Mouse (Mus musculus): ENCODE measurements around the gene Mcidas. TPM values are rescaled to one million over a fixed set of nuclear protein-coding genes. Genes with fewer than 3 reads are reported as not detected.

Gene Mcidas
- not detected in 2 replicates for polyA plus RNA-seq (2012; rRNA removed)

DNA sequence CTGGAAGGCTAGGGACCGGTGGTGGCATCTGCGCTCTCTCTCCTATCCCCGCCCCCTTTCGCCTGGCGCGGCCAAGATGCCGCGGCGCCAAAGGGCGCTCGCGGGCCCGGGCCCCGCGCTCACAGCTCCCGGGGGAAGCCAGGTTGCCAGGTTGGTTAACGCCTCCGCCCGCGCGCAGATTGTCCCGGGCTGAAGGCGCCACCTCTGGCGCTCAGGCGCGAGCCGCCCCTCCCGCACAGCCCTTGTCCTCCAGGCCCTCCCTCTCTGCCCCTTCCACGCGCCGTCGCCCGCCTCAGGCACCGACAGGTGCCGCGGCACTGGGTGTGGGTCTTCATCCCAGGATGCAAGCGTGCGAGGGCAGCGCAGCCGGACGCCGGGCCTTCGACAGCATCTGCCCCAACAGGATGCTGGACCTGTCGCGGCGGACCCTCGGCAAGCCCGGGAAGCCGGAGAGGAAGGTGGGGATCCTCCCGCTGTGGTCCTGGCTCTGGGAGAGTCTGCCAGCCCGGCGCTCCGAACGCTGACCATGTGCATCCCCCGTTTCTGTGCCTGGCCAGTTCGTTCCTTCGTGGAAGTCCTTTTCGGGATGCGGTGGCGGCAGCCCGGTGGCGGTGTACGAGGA lies at the start of gene Mcidas:
TSS of gene Mcidas (plus strand) at position 315 of the 622 bp plus-strand sequence.

DNA sequence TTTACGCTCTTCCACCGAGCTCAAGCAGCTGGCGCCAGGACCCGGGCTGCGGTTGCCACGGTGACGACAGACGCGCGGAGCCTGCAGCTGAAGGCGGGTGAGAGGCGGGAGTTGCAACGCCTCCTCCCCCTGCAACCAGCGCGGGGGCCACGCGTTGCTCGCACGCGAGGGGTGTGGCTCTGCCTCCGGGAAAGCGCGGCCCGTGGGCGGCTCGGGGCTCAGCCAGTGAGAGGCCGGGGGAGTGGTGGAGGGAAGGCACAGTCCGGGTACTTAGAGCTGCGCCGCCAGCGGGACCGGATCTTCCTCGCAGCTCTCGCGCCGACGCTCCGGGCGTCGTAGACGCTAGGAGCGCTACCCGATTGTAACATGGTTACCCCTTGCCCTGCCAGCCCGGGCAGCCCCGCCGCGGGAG lies 6.1 kb upstream of the Mcidas start, which contains the start of gene Ccno:
TSS of gene Ccno (plus strand) at position 271 of the 412 bp plus-strand sequence.

DNA sequence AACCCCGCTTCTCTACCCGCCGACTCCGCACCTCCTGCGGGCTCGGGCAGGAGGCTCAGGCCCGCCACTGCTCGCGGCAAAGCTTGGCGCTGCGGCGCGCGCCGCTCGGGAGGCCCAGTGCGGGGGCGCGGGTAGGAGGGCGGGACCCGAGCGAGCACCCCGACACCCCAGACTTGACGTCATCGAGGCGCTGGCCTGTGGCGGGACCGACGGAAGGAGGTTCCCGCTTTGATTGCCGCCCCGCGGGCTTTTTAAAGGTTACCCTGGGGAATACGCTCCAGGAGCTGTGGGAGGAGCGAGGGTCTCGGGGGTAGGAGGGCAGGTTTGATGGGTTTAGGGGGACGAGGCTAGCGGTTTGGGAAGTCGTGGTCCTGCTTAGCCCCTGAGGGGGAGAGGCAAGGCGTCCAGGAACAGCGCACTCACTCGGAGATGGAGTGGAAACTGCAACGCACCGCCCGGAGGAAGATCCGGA lies 41.3 kb downstream of the Mcidas start, which contains the start of gene Cdc20b:
TSS of gene Cdc20b (plus strand) at position 162 of the 472 bp plus-strand sequence.

DNA sequence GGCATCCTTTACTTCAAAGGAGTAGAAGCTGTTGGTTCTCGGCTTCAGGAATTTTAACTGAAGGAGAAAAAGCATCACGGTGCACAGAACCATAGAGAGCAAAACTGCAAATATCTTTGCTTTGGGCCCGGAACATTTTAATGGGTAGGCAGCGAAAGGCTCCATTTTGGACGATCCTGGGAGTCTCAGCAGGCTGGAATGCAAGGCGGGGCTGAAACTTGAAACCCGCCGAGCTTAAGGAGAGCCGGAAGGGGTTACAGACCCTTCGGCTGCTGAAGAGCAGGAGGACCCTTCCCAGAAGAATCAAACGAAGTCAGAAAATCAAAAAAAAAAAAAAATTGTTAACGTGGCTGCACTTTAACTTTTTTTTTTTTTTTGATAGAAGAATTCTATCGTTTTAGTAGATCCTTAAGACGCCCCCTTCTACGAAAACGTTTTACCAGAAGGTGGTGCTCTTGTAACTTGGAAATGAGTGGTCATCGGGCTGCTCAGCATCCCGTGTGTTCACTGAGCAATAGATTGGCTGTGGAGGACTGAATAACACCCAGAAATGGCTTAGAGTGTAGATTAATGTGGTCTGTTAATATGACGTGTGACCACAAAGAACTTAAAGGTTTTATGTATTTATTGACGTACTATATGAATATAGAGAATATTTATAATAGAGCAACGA lies 52.7 kb downstream of the Mcidas start, which contains the start of gene Gpx8:
TSS of gene Gpx8 (minus strand) at position 200 of the 673 bp plus-strand sequence.

Other genes with a start within 250 kb of the Mcidas start
- gene Plpp1, start 193.1 kb upstream of the Mcidas start, polyA plus RNA-seq (2012; rRNA removed): 24.5 and 27.2 TPM in 2 replicates
- 12.5 and 12.9 TPM in 2 replicates for gene Mtrex, start 66.4 kb upstream of the Mcidas start, polyA plus RNA-seq (2012; rRNA removed)
- 2.2 TPM in 2 replicates for gene Dhx29, start 66.4 kb upstream of the Mcidas start, polyA plus RNA-seq (2012; rRNA removed)
- 1.0 and 1.1 TPM in 2 replicates for gene Ccno, start 6.0 kb upstream of the Mcidas start, polyA plus RNA-seq (2012; rRNA removed)
- not detected in 2 replicates for gene Cdc20b, start 41.3 kb downstream of the Mcidas start, polyA plus RNA-seq (2012; rRNA removed)
- gene Gpx8, start 52.6 kb downstream of the Mcidas start, polyA plus RNA-seq (2012; rRNA removed): 3.0 and 3.3 TPM in 2 replicates
- gene Gzma, start 107.1 kb downstream of the Mcidas start, polyA plus RNA-seq (2012; rRNA removed): 5.6 and 10.6 TPM in 2 replicates
- 0.19 and 0.40 TPM in 2 replicates for gene Esm1, start 215.8 kb downstream of the Mcidas start, polyA plus RNA-seq (2012; rRNA removed)
- not detected in 2 replicates for gene Gzmk, start 232.1 kb downstream of the Mcidas start, polyA plus RNA-seq (2012; rRNA removed)

All from liver, embryonic 18 days (tissue).